Mouse (Mus musculus): ENCODE results near the gene Dscam. TPM values are rescaled to one million over a fixed set of nuclear protein-coding genes. Genes with fewer than 3 reads are reported as not detected.

Dscam gene
- polyA plus RNA-seq, 1 experiment = not detected

- Histone ChIP-seq H3K4me3 (ENCODE audit: insufficient read depth, low read length) (no peak overlapping the region), H3K27ac (ENCODE audit: insufficient read depth, low read depth, low read length) (no peak overlapping the region), H3K4me1 (ENCODE audit: control insufficient read depth, insufficient read depth, low read length) (peaks cover 10% of the 10 kb centered on the region)
- TF ChIP-seq POLR2A (IDR thresholded peaks at IDR 0.05; ENCODE audit: borderline replicate concordance, low read depth, low read length) (no peak), CTCF (IDR thresholded peaks at IDR 0.05; ENCODE audit: low read depth, low read length) (no peak)
Measured at GRCm38 (mm10) chr16:97135003-97135827, 35.3 kb downstream of the Dscam start.

GRCm38 (mm10) chr16:97127296-97127695 is 43.3 kb downstream of the Dscam start:
- H3K4me3 ChIP-seq (ENCODE audit: insufficient read depth, low read length) = no peak overlapping the region
- H3K4me1 ChIP-seq (ENCODE audit: control insufficient read depth, insufficient read depth, low read length) = peaks cover 5% of the 10 kb centered on the region; the same call in 1 of the 2 replicates
- no peak for TF ChIP-seq POLR2A (IDR thresholded peaks at IDR 0.05; ENCODE audit: borderline replicate concordance, low read depth, low read length)
- no peak for TF ChIP-seq CTCF (IDR thresholded peaks at IDR 0.05; ENCODE audit: low read depth, low read length)
- no peak overlapping the region for H3K27ac ChIP-seq (ENCODE audit: insufficient read depth, low read depth, low read length)

GRCm38 (mm10) chr16:97110028-97110427 is 60.5 kb downstream of the Dscam start:
- Histone ChIP-seq H3K4me3 (ENCODE audit: insufficient read depth, low read length) (no peak overlapping the region), H3K4me1 (ENCODE audit: control insufficient read depth, insufficient read depth, low read length) (peaks cover 37% of the 10 kb centered on the region), H3K27ac (ENCODE audit: insufficient read depth, low read depth, low read length) (peak overlapping the region; percentile 70)
- TF ChIP-seq POLR2A (IDR thresholded peaks at IDR 0.05; ENCODE audit: borderline replicate concordance, low read depth, low read length) (no peak), CTCF (IDR thresholded peaks at IDR 0.05; ENCODE audit: low read depth, low read length) (no peak)

GRCm38 (mm10) chr16:97105266-97105665 is 65.3 kb downstream of the Dscam start:
- Histone ChIP-seq H3K27ac (ENCODE audit: insufficient read depth, low read depth, low read length) (peak overlapping the region; percentile 58), H3K4me3 (ENCODE audit: insufficient read depth, low read length) (no peak overlapping the region), H3K4me1 (ENCODE audit: control insufficient read depth, insufficient read depth, low read length) (peaks cover 55% of the 10 kb centered on the region)
- no peak for TF ChIP-seq POLR2A (IDR thresholded peaks at IDR 0.05; ENCODE audit: borderline replicate concordance, low read depth, low read length)
- no peak for TF ChIP-seq CTCF (IDR thresholded peaks at IDR 0.05; ENCODE audit: low read depth, low read length)

- Histone ChIP-seq H3K4me3 (ENCODE audit: insufficient read depth, low read length) (no peak overlapping the region), H3K27ac (ENCODE audit: insufficient read depth, low read depth, low read length) (peak overlapping the region; percentile 54), H3K4me1 (ENCODE audit: control insufficient read depth, insufficient read depth, low read length) (peaks cover 52% of the 10 kb centered on the region)
- TF ChIP-seq POLR2A (IDR thresholded peaks at IDR 0.05; ENCODE audit: borderline replicate concordance, low read depth, low read length) (no peak), CTCF (IDR thresholded peaks at IDR 0.05; ENCODE audit: low read depth, low read length) (no peak)
Measured at GRCm38 (mm10) chr16:97103046-97103445, 67.5 kb downstream of the Dscam start.

- Histone ChIP-seq H3K4me3 (ENCODE audit: insufficient read depth, low read length) (no peak overlapping the region), H3K4me1 (ENCODE audit: control insufficient read depth, insufficient read depth, low read length) (peaks cover 28% of the 10 kb centered on the region), H3K27ac (ENCODE audit: insufficient read depth, low read depth, low read length) (no peak overlapping the region)
- TF ChIP-seq CTCF (IDR thresholded peaks at IDR 0.05; ENCODE audit: low read depth, low read length) (no peak), POLR2A (IDR thresholded peaks at IDR 0.05; ENCODE audit: borderline replicate concordance, low read depth, low read length) (no peak)
Measured at GRCm38 (mm10) chr16:97100091-97100490, 70.5 kb downstream of the Dscam start.

GRCm38 (mm10) chr16:97098508-97098907 is 72.0 kb downstream of the Dscam start:
- Histone ChIP-seq H3K4me1 (ENCODE audit: control insufficient read depth, insufficient read depth, low read length) (peaks cover 14% of the 10 kb centered on the region), H3K27ac (ENCODE audit: insufficient read depth, low read depth, low read length) (no peak overlapping the region), H3K4me3 (ENCODE audit: insufficient read depth, low read length) (no peak overlapping the region)
- TF ChIP-seq CTCF (IDR thresholded peaks at IDR 0.05; ENCODE audit: low read depth, low read length) (no peak), POLR2A (IDR thresholded peaks at IDR 0.05; ENCODE audit: borderline replicate concordance, low read depth, low read length) (no peak)

GRCm38 (mm10) chr16:97096709-97097108 is 73.8 kb downstream of the Dscam start:
- peaks cover 5% of the 10 kb centered on the region for H3K4me1 ChIP-seq (ENCODE audit: control insufficient read depth, insufficient read depth, low read length)
- no peak overlapping the region for H3K27ac ChIP-seq (ENCODE audit: insufficient read depth, low read depth, low read length)
- H3K4me3 ChIP-seq (ENCODE audit: insufficient read depth, low read length) = no peak overlapping the region
- TF ChIP-seq CTCF (IDR thresholded peaks at IDR 0.05; ENCODE audit: low read depth, low read length) = no peak

- no peak for TF ChIP-seq CTCF (IDR thresholded peaks at IDR 0.05; ENCODE audit: low read depth, low read length)
- TF ChIP-seq POLR2A (IDR thresholded peaks at IDR 0.05; ENCODE audit: borderline replicate concordance, low read depth, low read length) = no peak
- Histone ChIP-seq H3K4me1 (ENCODE audit: control insufficient read depth, insufficient read depth, low read length) (peaks cover 5% of the 10 kb centered on the region), H3K4me3 (ENCODE audit: insufficient read depth, low read length) (no peak overlapping the region), H3K27ac (ENCODE audit: insufficient read depth, low read depth, low read length) (no peak overlapping the region)
Measured at GRCm38 (mm10) chr16:97095496-97095895, 75.1 kb downstream of the Dscam start.

- no peak overlapping the region for H3K4me3 ChIP-seq (ENCODE audit: insufficient read depth, low read length)
- no peaks in the 10 kb centered on the region for H3K4me1 ChIP-seq (ENCODE audit: control insufficient read depth, insufficient read depth, low read length)
- no peak overlapping the region for H3K27ac ChIP-seq (ENCODE audit: insufficient read depth, low read depth, low read length)
- TF ChIP-seq CTCF (IDR thresholded peaks at IDR 0.05; ENCODE audit: low read depth, low read length) = no peak
- no peak for TF ChIP-seq POLR2A (IDR thresholded peaks at IDR 0.05; ENCODE audit: borderline replicate concordance, low read depth, low read length)
Measured at GRCm38 (mm10) chr16:97089339-97089738, 81.2 kb downstream of the Dscam start.
